In genomic region chr8:117772126-117772525, GRCm38 (mm10) we compare ENCODE assay signal across 8 mouse cellular contexts. TPM values are rescaled to one million over a fixed set of nuclear protein-coding genes. Genes with fewer than 3 reads are reported as not detected.
DNase-seq lines count a peak whose midpoint lies in the region; ATAC-seq and TF ChIP-seq lines count a peak whose summit lies in the region.
"Had no signal": no experiment of that assay in that cellular context is flagged by ENCODE, and none has a peak within 500 bp of the region (broad histone marks: within the 10 kb centered on the region; RNA-seq: fewer than 3 reads in every experiment).

No protein-coding gene starts in this region.

- no peaks in the 10 kb centered on the region for H3K36me3 ChIP-seq in ES-Bruce4 (ENCODE audit: control insufficient read depth, insufficient read depth, low read length, poor library complexity, severe bottlenecking)

- WGBS in lung, adult 2 months: 67% methylated on average over 2 of the region's 2 CpGs

- DNase-seq in left cerebral cortex, adult 2 months (ENCODE audit: extremely low spot score in 1 of 2, low spot score in 2 of 2): peak in 1 of 2 experiments; percentile 28
- no peak for DNase-seq in left cerebral cortex, adult 11 months (ENCODE audit: low spot score)
- peak; percentile 20 for DNase-seq in lung, adult 2 months
- DNase-seq in thymus, postnatal 36 days: peak; percentile 12 to 16

- TF ChIP-seq CTCF in left cerebral cortex, adult 2 months (IDR thresholded peaks at IDR 0.05): peak; percentile 59
- TF ChIP-seq CTCF in ES-Bruce4 (IDR thresholded peaks at IDR 0.05; ENCODE audit: low read depth, low read length): peak; percentile 79
- TF ChIP-seq CTCF in lung, adult 2 months (IDR thresholded peaks at IDR 0.05; ENCODE audit: insufficient read depth, low read length): peak; percentile 65

- no peak for TF ChIP-seq EP300 in ES-Bruce4 (IDR thresholded peaks at IDR 0.05; ENCODE audit: insufficient read depth, low read depth, low read length)

- TF ChIP-seq POLR2A in ES-Bruce4 (IDR thresholded peaks at IDR 0.05; ENCODE audit: insufficient read depth, low read length): no peak
- no peak for TF ChIP-seq POLR2A in lung, adult 2 months (IDR thresholded peaks at IDR 0.05; ENCODE audit: borderline replicate concordance, extremely low read depth, low read depth, low read length)

- no peaks in the 10 kb centered on the region for H3K4me1 ChIP-seq in ES-Bruce4 (ENCODE audit: control insufficient read depth, insufficient read depth, low read length)
- H3K4me1 ChIP-seq in lung, adult 2 months (ENCODE audit: control insufficient read depth, insufficient read depth, low read length): no peaks in the 10 kb centered on the region
- H3K4me1 ChIP-seq: megakaryocyte, embryonic 14.5 days had no signal

- peak; percentile 26 for ATAC-seq in activated CD4-positive, CD25-positive, alpha-beta regulatory T cell, adult 4 months
- ATAC-seq in erythroid progenitor cell, adult 5-6 weeks (replicated peaks; ENCODE audit: low FRiP score, poor library complexity, severe bottlenecking): peak; percentile 57; the same call in 1 of the 2 replicates

- H3K4me3 ChIP-seq in left cerebral cortex, adult 2 months: no peak overlapping the region
- no peak overlapping the region for H3K4me3 ChIP-seq in ES-Bruce4 (ENCODE audit: low read depth, low read length)
- no peak overlapping the region for H3K4me3 ChIP-seq in lung, adult 2 months (replicated peaks; ENCODE audit: extremely low read depth, low read depth, low read length)
- H3K4me3 ChIP-seq: megakaryocyte, embryonic 14.5 days had no signal

- H3K27me3 ChIP-seq in ES-Bruce4 (ENCODE audit: control insufficient read depth, insufficient read depth, low read length, poor library complexity, severe bottlenecking): no peaks in the 10 kb centered on the region

- H3K9ac ChIP-seq in ES-Bruce4 (ENCODE audit: low read depth, poor library complexity, severe bottlenecking): no peak overlapping the region

- no peak overlapping the region for H3K27ac ChIP-seq in left cerebral cortex, adult 2 months
- no peak overlapping the region for H3K27ac ChIP-seq in ES-Bruce4 (ENCODE audit: insufficient read depth, low read length)

- no peaks in the 10 kb centered on the region for H3K9me3 ChIP-seq in ES-Bruce4 (replicated peaks; ENCODE audit: control insufficient read depth, insufficient read depth, low read length, poor library complexity, severe bottlenecking)
- H3K9me3 ChIP-seq: megakaryocyte, embryonic 14.5 days had no signal

- intact Hi-C loops in left cerebral cortex, adult 2 months (cut with DNase I): loop anchor here (5.0 to 10.0 kb wide), 2 partner anchors 90 to 1293 kb away; no protein-coding TSS in a partner anchor

RNA-seq across cellular contexts. Expression of gene Mphosph6, which starts 29.6 kb away (rescaled TPM):
- 10 to 100 TPM; 21.9 to 22.4 TPM for total RNA-seq in left cerebral cortex, adult 2 months (2021)
- polyA plus RNA-seq in ES-Bruce4 (2011; ENCODE audit: insufficient read depth, insufficient read length, low read depth, missing spikeins): 88.0 and 98.3 TPM in 2 replicates
- polyA plus RNA-seq in activated CD4-positive, CD25-positive, alpha-beta regulatory T cell, adult 4 months (2017; shearing (Covaris generic)): 10 to 100 TPM; 61.0 to 74.5 TPM
- total RNA-seq in erythroid progenitor cell, adult 5-6 weeks (2015; ENCODE audit: low replicate concordance): 24.3 and 25.2 TPM in 2 replicates
- total RNA-seq in erythroid progenitor cell, adult 5-6 weeks (2017; ENCODE audit: low replicate concordance): 11.0 and 17.0 TPM in 2 replicates
- polyA plus RNA-seq in lung, adult 2 months (2012; rRNA removed): 4.3 and 10.2 TPM in 2 replicates
